Mouse (Mus musculus): Measurements from ENCODE around the gene Olfr270. TPM values are rescaled to one million over a fixed set of nuclear protein-coding genes. Genes with fewer than 3 reads are reported as not detected.
A peak's percentile ranks its signal among the peaks of the same experiment; 100 is the strongest.

The Olfr270 gene
- polyA plus RNA-seq, 1 experiment from 2014 or later, result not detected

DNA sequence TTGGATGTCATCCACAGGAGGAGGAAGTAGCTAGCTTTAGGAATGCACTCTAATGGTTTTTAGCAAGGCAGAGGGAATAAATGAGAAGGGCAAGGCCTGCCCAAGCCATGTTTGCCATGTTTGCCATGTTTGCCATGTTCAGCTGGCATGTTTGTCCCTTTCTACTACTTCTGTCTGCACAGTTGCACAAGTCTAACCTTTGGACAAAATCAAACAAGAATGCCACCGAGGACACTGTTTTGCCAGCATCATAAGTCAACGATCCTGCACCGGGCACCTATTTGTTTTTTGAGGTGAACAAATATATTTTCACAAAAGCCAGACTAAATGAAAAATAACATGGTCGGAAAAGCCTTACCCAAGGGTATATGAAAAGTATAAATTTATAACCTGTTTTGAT lies 45.5 kb downstream of the Olfr270 start:
- H3K27ac ChIP-seq, result no peak overlapping the region
- no peak for DNase-seq (ENCODE audit: low spot score)
- 89% methylated on average over 4 of the region's 4 CpGs for WGBS

DNA sequence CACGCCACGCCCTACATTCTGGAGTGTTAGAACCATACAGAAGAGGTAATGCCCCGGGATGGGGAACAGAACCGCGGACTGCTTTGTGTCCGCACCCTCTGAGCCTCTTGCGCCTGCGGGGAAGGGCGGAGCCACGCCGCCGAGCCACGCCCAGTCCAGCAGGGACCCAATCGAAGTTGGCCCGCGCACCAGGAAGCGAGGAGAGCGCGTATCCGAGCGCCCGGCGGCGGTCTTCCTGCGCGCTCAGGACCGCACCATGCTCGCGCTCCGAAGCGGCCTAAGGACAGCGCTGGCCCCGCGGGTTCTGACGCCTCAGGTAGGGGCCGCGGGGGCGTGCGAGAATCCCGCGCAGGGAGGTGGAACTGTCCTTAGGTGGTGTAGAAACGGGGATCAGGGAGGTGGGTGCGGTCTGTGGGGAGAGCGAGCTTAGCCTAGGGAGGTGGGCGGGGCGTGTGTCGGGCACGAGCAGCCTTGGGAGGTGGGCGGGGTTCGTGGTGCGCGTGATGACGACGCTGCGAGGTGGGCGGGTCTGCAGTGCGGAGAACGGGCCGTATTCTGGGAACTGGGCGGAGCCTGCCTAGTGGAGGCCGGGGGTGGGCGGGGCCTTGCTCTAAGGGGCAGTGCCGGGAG lies 47.5 kb downstream of the Olfr270 start, which contains the start of gene Nipsnap3b:
Gene Nipsnap3b (plus strand): TSS at position 149 of the 630 bp plus-strand sequence.
- DNase-seq (ENCODE audit: low spot score), result peak; percentile 99
- no peaks in the 10 kb centered on the region for H3K27me3 ChIP-seq (ENCODE audit: insufficient read depth, poor library complexity, severe bottlenecking)
- H3K4me3 ChIP-seq, result peak within 1 kb of the TSS; percentile 87
- H3K9me3 ChIP-seq, result peaks cover 6% of the 10 kb centered on the region; the same call in 1 of the 2 replicates
- H3K36me3 ChIP-seq, result peaks cover 25% of the 10 kb centered on the region
- peaks cover 4% of the 10 kb centered on the region; the same call in 1 of the 2 replicates for H3K4me1 ChIP-seq
- WGBS, result under 1% methylated on average over 63 of the region's 63 CpGs
- H3K27ac ChIP-seq, result peak within 1 kb of the TSS; percentile 94

More for the DNA sequence above, 45.5 kb downstream of the Olfr270 start:
- Histone ChIP-seq H3K27me3 (ENCODE audit: insufficient read depth, poor library complexity, severe bottlenecking) (no peaks in the 10 kb centered on the region), H3K4me1 (peaks cover 4% of the 10 kb centered on the region; the same call in 1 of the 2 replicates), H3K4me3 (no peak overlapping the region), H3K36me3 (peaks cover 6% of the 10 kb centered on the region), H3K9me3 (no peaks in the 10 kb centered on the region)

DNA sequence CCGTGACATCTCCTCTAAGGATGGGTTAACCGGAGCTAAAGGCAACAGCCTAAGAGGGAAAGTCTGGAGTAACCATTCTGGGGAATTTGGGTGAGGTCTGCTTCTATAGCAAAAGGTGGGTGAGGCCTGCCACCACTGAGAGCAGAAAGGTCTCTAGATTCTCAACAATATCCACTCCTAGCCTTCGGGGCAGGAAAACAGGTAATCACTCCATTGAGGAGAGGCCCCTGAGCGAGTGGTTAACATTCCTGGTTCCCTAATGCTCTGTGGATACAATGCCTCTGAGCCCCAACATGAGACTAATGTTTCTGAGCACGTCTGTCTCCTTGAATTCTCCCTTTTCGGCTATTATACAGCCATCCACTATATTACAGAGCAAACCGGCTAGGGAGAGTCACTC lies 50.1 kb downstream of the Olfr270 start:
- no peaks in the 10 kb centered on the region for H3K27me3 ChIP-seq (ENCODE audit: insufficient read depth, poor library complexity, severe bottlenecking)
- H3K27ac ChIP-seq, result no peak overlapping the region
- WGBS, result 92% methylated on average over 7 of the region's 7 CpGs
- H3K4me3 ChIP-seq, result no peak overlapping the region
- peaks cover 8% of the 10 kb centered on the region; the same call in 1 of the 2 replicates for H3K9me3 ChIP-seq
- DNase-seq (ENCODE audit: low spot score), result no peak
- peaks cover 4% of the 10 kb centered on the region; the same call in 1 of the 2 replicates for H3K4me1 ChIP-seq
- peaks cover 50% of the 10 kb centered on the region for H3K36me3 ChIP-seq

DNA sequence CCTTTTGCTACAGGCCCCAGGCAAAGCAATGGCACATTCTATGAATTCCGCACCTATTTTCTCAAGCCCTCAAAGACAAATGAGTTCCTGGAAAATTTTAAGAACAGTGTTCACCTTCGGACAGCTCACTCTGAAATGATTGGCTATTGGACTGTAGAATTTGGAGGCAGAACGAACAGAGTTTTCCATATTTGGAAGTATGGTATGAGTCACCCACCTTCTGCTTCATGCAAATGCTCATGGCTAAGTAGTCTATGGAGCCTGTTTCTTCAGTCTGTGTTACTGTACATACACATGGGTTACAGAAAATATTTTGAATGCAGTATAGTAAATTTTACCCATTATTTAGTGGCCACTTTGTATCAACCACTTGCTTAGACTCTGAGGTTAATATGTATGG lies 50.7 kb downstream of the Olfr270 start:
- Histone ChIP-seq H3K27me3 (ENCODE audit: insufficient read depth, poor library complexity, severe bottlenecking) (no peaks in the 10 kb centered on the region), H3K9me3 (peaks cover 8% of the 10 kb centered on the region; the same call in 1 of the 2 replicates), H3K27ac (no peak overlapping the region), H3K36me3 (peaks cover 56% of the 10 kb centered on the region), H3K4me3 (no peak overlapping the region), H3K4me1 (peaks cover 4% of the 10 kb centered on the region; the same call in 1 of the 2 replicates)
- WGBS, result 94% methylated on average over 3 of the region's 3 CpGs
- no peak for DNase-seq (ENCODE audit: low spot score)

DNA sequence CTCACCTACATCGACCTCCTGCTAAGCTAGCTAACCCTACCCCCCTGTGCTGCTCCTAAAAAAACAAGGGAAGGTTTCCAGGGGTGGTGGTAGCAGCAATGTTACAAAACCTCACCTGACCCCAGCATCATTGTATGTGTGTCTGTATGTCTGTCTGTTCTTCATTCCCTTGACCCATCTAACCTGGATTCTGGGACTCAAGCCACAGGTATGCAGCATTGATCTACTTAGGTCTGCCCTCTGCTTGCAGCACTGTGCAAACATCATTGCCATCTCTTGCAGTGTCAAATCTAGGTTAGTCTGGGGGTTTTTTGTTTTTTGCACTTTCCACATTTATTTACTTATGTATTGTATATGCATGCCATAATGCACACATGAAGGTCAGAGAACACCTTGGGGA lies 54.0 kb downstream of the Olfr270 start:
- 88% methylated on average over 1 of the region's 1 CpGs for WGBS

More for the DNA sequence above, 54.0 kb downstream of the Olfr270 start:
- Histone ChIP-seq H3K27ac (no peak overlapping the region), H3K9me3 (peaks cover 8% of the 10 kb centered on the region; the same call in 1 of the 2 replicates), H3K4me1 (no peaks in the 10 kb centered on the region), H3K36me3 (peaks cover 81% of the 10 kb centered on the region), H3K27me3 (ENCODE audit: insufficient read depth, poor library complexity, severe bottlenecking) (no peaks in the 10 kb centered on the region), H3K4me3 (no peak overlapping the region)
- no peak for DNase-seq (ENCODE audit: low spot score)

Other genes starting within 250 kb of the Olfr270 start
- gene Olfr275, start 149.9 kb upstream of the Olfr270 start, polyA plus RNA-seq (2016; fragmentation: Nextera tagmentation; extraction: Ambion mirVana), result not detected in 2 replicates
- not detected in 2 replicates for gene Olfr273, start 105.3 kb upstream of the Olfr270 start, polyA plus RNA-seq (2016; fragmentation: Nextera tagmentation; extraction: Ambion mirVana)
- gene Olfr272, start 45.4 kb upstream of the Olfr270 start, polyA plus RNA-seq (2016; fragmentation: Nextera tagmentation; extraction: Ambion mirVana), result not detected in 2 replicates
- not detected in 2 replicates for gene Nipsnap3a, start 24.7 kb downstream of the Olfr270 start, polyA plus RNA-seq (2016; fragmentation: Nextera tagmentation; extraction: Ambion mirVana)
- gene Nipsnap3b, start 47.3 kb downstream of the Olfr270 start, polyA plus RNA-seq (2016; fragmentation: Nextera tagmentation; extraction: Ambion mirVana), result 83.7 and 100 TPM in 2 replicates
- gene Abca1, start 195.3 kb downstream of the Olfr270 start, polyA plus RNA-seq (2016; fragmentation: Nextera tagmentation; extraction: Ambion mirVana), result 1.6 and 4.2 TPM in 2 replicates

Measured in heart, embryonic 10.5 days (tissue).